In the genomic region with DNA sequence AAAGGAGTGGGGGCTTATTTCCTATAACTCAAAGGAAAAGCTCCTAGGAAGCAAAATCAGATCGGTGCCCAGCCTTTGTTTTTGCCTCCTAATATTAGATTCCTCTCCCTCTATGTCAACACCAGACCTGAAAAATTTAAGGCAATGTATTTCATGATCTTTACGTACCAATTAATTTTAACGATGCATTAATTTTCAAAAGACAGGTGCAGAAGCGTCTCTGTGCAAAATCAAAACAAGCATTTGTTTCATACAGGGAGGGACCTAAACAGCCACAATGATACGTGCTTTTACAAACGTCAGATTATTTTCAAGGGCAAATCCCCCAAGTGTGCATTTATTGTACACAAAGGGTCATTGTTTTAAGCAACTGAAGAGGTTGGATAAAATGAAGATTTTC, we compare ENCODE assay signal across 11 mouse cellular contexts. TPM values are rescaled to one million over a fixed set of nuclear protein-coding genes. Genes with fewer than 3 reads are reported as not detected.
A peak's percentile ranks its signal among the peaks of the same experiment; 100 is the strongest.
DNase-seq lines count a peak whose midpoint lies in the region; ATAC-seq lines count a peak whose summit lies in the region.
"Had no signal": no experiment of that assay in that cellular context is flagged by ENCODE, and none has a peak within 500 bp of the region (broad histone marks: within the 10 kb centered on the region; RNA-seq: fewer than 3 reads in every experiment).

No protein-coding gene starts in this region.

- no peaks in the 10 kb centered on the region for H3K36me3 ChIP-seq in heart, embryonic 11.5 days (ENCODE audit: control insufficient read depth, insufficient read depth, low read length)
- no peaks in the 10 kb centered on the region for H3K36me3 ChIP-seq in neural tube, embryonic 11.5 days (ENCODE audit: control insufficient read depth, insufficient read depth, low read length)
- H3K36me3 ChIP-seq in limb, embryonic 13.5 days: no peaks in the 10 kb centered on the region

- H3K4me2 ChIP-seq in heart, embryonic 11.5 days: peak overlapping the region; percentile 87
- peak overlapping the region; percentile 82 for H3K4me2 ChIP-seq in neural tube, embryonic 11.5 days (ENCODE audit: low read depth)
- peak overlapping the region; percentile 80 for H3K4me2 ChIP-seq in limb, embryonic 13.5 days (replicated peaks)

- WGBS in heart, embryonic 11.5 days (ENCODE audit: insufficient replicate concordance): 35% methylated on average over 6 of the region's 6 CpGs
- WGBS in neural tube, embryonic 11.5 days: 12% methylated on average over 6 of the region's 6 CpGs
- 15% methylated on average over 6 of the region's 6 CpGs for WGBS in limb, embryonic 13.5 days

- no peaks in the 10 kb centered on the region for H3K9me3 ChIP-seq in heart, embryonic 11.5 days (replicated peaks; ENCODE audit: control insufficient read depth, low read length)
- no peaks in the 10 kb centered on the region for H3K9me3 ChIP-seq in neural tube, embryonic 11.5 days (ENCODE audit: control insufficient read depth, low read length)
- no peaks in the 10 kb centered on the region for H3K9me3 ChIP-seq in limb, embryonic 13.5 days

- intact Hi-C loops in heart, postnatal 25 days (cut with DNase I): no loop called here

- no peak overlapping the region for H3K27ac ChIP-seq in heart, embryonic 11.5 days (ENCODE audit: low read depth, low read length)
- peak overlapping the region; percentile 100 for H3K27ac ChIP-seq in neural tube, embryonic 11.5 days (ENCODE audit: low read depth, low read length)
- H3K27ac ChIP-seq in limb, embryonic 13.5 days: no peak overlapping the region
- H3K27ac ChIP-seq: liver, embryonic 14.5 days had no signal

- no peak for DNase-seq in heart, postnatal 25 days (ENCODE audit: low spot score)
- DNase-seq in neural tube, embryonic 11.5 days (ENCODE audit: low spot score): peak; percentile 13
- no peak for DNase-seq in neural tube, embryonic 10.5 days (ENCODE audit: extremely low spot score, low spot score)
- no peak for DNase-seq in adipocyte (ENCODE audit: low spot score)
- DNase-seq in right cerebral cortex, postnatal 25 days: no peak
- DNase-seq: kidney, adult 2 months; spleen, adult 18-20 months had no signal

- no peaks in the 10 kb centered on the region; the same call in 1 of the 2 replicates for H3K27me3 ChIP-seq in heart, embryonic 11.5 days (ENCODE audit: control insufficient read depth, insufficient read depth, low read length)
- H3K27me3 ChIP-seq in neural tube, embryonic 11.5 days (ENCODE audit: control insufficient read depth, insufficient read depth, low read length): no peaks in the 10 kb centered on the region
- peaks cover 12% of the 10 kb centered on the region; the same call in 1 of the 2 replicates for H3K27me3 ChIP-seq in limb, embryonic 13.5 days

- H3K9ac ChIP-seq in heart, embryonic 11.5 days (ENCODE audit: low read depth, low read length): peak overlapping the region; percentile 77; the same call in 1 of the 2 replicates
- peak overlapping the region; percentile 93 for H3K9ac ChIP-seq in neural tube, embryonic 11.5 days (ENCODE audit: low read length)
- H3K9ac ChIP-seq in limb, embryonic 13.5 days: no peak overlapping the region
- H3K9ac ChIP-seq: liver, embryonic 14.5 days had no signal

- no peak for ATAC-seq in heart, embryonic 11.5 days (replicated peaks; ENCODE audit: insufficient number of reproducible peaks, low FRiP score, low TSS enrichment)
- ATAC-seq in neural tube, embryonic 11.5 days (ENCODE audit: insufficient read depth, low FRiP score, low TSS enrichment): no peak
- no peak for ATAC-seq in limb, embryonic 13.5 days (ENCODE audit: low FRiP score, low read depth)
- no peak for ATAC-seq in megakaryocyte, adult 5-6 weeks (ENCODE audit: poor library complexity, severe bottlenecking)

- H3K4me1 ChIP-seq in heart, embryonic 11.5 days (ENCODE audit: control insufficient read depth, insufficient read depth, low read length): peaks cover 20% of the 10 kb centered on the region
- peaks cover 7% of the 10 kb centered on the region; the same call in 1 of the 2 replicates for H3K4me1 ChIP-seq in neural tube, embryonic 11.5 days (ENCODE audit: control insufficient read depth, insufficient read depth, low read length)
- peaks cover 50% of the 10 kb centered on the region for H3K4me1 ChIP-seq in limb, embryonic 13.5 days

- peak overlapping the region; percentile 73; the same call in 1 of the 2 replicates for H3K4me3 ChIP-seq in heart, embryonic 11.5 days (ENCODE audit: low read depth, low read length)
- H3K4me3 ChIP-seq in neural tube, embryonic 11.5 days (ENCODE audit: low read depth, low read length): peak overlapping the region; percentile 79
- H3K4me3 ChIP-seq in limb, embryonic 13.5 days: peak overlapping the region; percentile 69

RNA-seq across cellular contexts. Expression of a gene that starts 2.6 kb away (rescaled TPM):
- 25.2 and 35.0 TPM in 2 replicates for polyA plus RNA-seq in heart, embryonic 11.5 days (2014; fragmentation: Nextera tagmentation; extraction: Ambion mirVana)
- total RNA-seq in heart, postnatal 25 days (2021): 1 to 10 TPM; 4.1 to 5.6 TPM
- polyA plus RNA-seq in neural tube, embryonic 11.5 days (2014; fragmentation: Nextera tagmentation; extraction: Ambion mirVana): 322 and 344 TPM in 2 replicates
- 40.1 and 42.0 TPM in 2 replicates for polyA plus RNA-seq in limb, embryonic 13.5 days (2015; fragmentation: Nextera tagmentation; extraction: Ambion mirVana)
- total RNA-seq in megakaryocyte, adult 5-6 weeks (2015): not detected in 2 replicates
- total RNA-seq in megakaryocyte, adult 5-6 weeks (2017): 0.15 and 0.53 TPM in 2 replicates

RNA-seq across cellular contexts. Expression of a gene that starts 29.9 kb away (rescaled TPM):
- polyA plus RNA-seq in heart, embryonic 11.5 days (2014; fragmentation: Nextera tagmentation; extraction: Ambion mirVana): 59.0 and 66.1 TPM in 2 replicates
- total RNA-seq in heart, postnatal 25 days (2021): 10 to 100 TPM; 22.9 to 29.7 TPM
- polyA plus RNA-seq in neural tube, embryonic 11.5 days (2014; fragmentation: Nextera tagmentation; extraction: Ambion mirVana): 92.4 and 92.6 TPM in 2 replicates
- polyA plus RNA-seq in limb, embryonic 13.5 days (2015; fragmentation: Nextera tagmentation; extraction: Ambion mirVana): 95.7 and 97.2 TPM in 2 replicates
- total RNA-seq in megakaryocyte, adult 5-6 weeks (2015): 54.0 and 59.5 TPM in 2 replicates
- total RNA-seq in megakaryocyte, adult 5-6 weeks (2017): 182 TPM in 2 replicates

RNA-seq across cellular contexts. Expression of a gene that starts 55.1 kb away (rescaled TPM):
- polyA plus RNA-seq in heart, embryonic 11.5 days (2014; fragmentation: Nextera tagmentation; extraction: Ambion mirVana): 96.2 and 112 TPM in 2 replicates
- 10 to 100 TPM; 55.0 to 57.4 TPM for total RNA-seq in heart, postnatal 25 days (2021)
- 454 and 539 TPM in 2 replicates for polyA plus RNA-seq in neural tube, embryonic 11.5 days (2014; fragmentation: Nextera tagmentation; extraction: Ambion mirVana)
- 150 and 152 TPM in 2 replicates for polyA plus RNA-seq in limb, embryonic 13.5 days (2015; fragmentation: Nextera tagmentation; extraction: Ambion mirVana)
- total RNA-seq in megakaryocyte, adult 5-6 weeks (2015): 11.6 and 12.8 TPM in 2 replicates
- total RNA-seq in megakaryocyte, adult 5-6 weeks (2017): 21.4 and 34.0 TPM in 2 replicates
